In genomic region chr5:29972796-29973195, GRCm38 (mm10) we compare ENCODE assay signal across 29 mouse cellular contexts. TPM values are rescaled to one million over a fixed set of nuclear protein-coding genes. Genes with fewer than 3 reads are reported as not detected.
DNase-seq lines count a peak whose midpoint lies in the region; ATAC-seq and TF ChIP-seq lines count a peak whose summit lies in the region.
"Had no signal": no experiment of that assay in that cellular context is flagged by ENCODE, and none has a peak within 500 bp of the region (broad histone marks: within the 10 kb centered on the region; RNA-seq: fewer than 3 reads in every experiment).

No protein-coding gene starts in this region.

- peak; percentile 29 to 30; a peak in 2 of 4 replicates for TF ChIP-seq EP300 in MEL (IDR thresholded peaks at IDR 0.05; ENCODE audit: low read depth in 1 of 2, low read length in 2 of 2)

- peaks cover 0 to 31% of the 10 kb centered on the region in 2 experiments; a peak in 2 of 4 replicates for H3K36me3 ChIP-seq in MEL (ENCODE audit: control insufficient read depth in 1 of 2, insufficient read depth in 2 of 2, low read length in 2 of 2)
- no peaks in the 10 kb centered on the region for H3K36me3 ChIP-seq in splenic B cell, adult 2 months (ENCODE audit: control insufficient read depth, insufficient read depth, low read length, poor library complexity, severe bottlenecking)
- H3K36me3 ChIP-seq in kidney, embryonic 16.5 days (ENCODE audit: insufficient read depth, low read length): no peaks in the 10 kb centered on the region
- no peaks in the 10 kb centered on the region for H3K36me3 ChIP-seq in midbrain, postnatal 0 days (ENCODE audit: insufficient read depth, low read length)
- H3K36me3 ChIP-seq: embryonic facial prominence, embryonic 13.5 days; embryonic facial prominence, embryonic 15.5 days; forebrain, embryonic 10.5 days; forebrain, embryonic 12.5 days; G1E had no signal

- TF ChIP-seq POLR2A in MEL (IDR thresholded peaks at IDR 0.05; ENCODE audit: control insufficient read depth in 1 of 2, insufficient read depth in 1 of 2, low read depth in 1 of 2, low read length in 2 of 2, poor library complexity in 1 of 2): no peak

- H3K9ac ChIP-seq in MEL (ENCODE audit: control insufficient read depth, low read depth, low read length, poor library complexity, severe bottlenecking): peak overlapping the region; percentile 48
- no peak overlapping the region for H3K9ac ChIP-seq in kidney, embryonic 16.5 days (replicated peaks; ENCODE audit: low read length)
- no peak overlapping the region for H3K9ac ChIP-seq in midbrain, postnatal 0 days (replicated peaks; ENCODE audit: low read length, poor library complexity, severe bottlenecking)
- H3K9ac ChIP-seq: embryonic facial prominence, embryonic 13.5 days; embryonic facial prominence, embryonic 15.5 days; forebrain, embryonic 12.5 days had no signal

- H3K4me3 ChIP-seq in MEL (ENCODE audit: control insufficient read depth in 1 of 2, insufficient read depth in 1 of 2, low read depth in 2 of 2, low read length in 2 of 2): peak overlapping the region; percentile 24 to 31
- H3K4me3 ChIP-seq in kidney, embryonic 16.5 days (ENCODE audit: low read length): no peak overlapping the region
- no peak overlapping the region for H3K4me3 ChIP-seq in midbrain, postnatal 0 days (ENCODE audit: low read depth, low read length)
- H3K4me3 ChIP-seq: embryonic facial prominence, embryonic 13.5 days; embryonic facial prominence, embryonic 15.5 days; erythroblast, embryonic 14.5 days; forebrain, embryonic 10.5 days; forebrain, embryonic 12.5 days had no signal

- H3K27ac ChIP-seq in MEL (ENCODE audit: control insufficient read depth, low read depth, low read length): peak overlapping the region; percentile 92
- no peak overlapping the region for H3K27ac ChIP-seq in kidney, embryonic 16.5 days (ENCODE audit: low read length)
- H3K27ac ChIP-seq in midbrain, postnatal 0 days (ENCODE audit: low read depth, low read length): no peak overlapping the region
- H3K27ac ChIP-seq: embryonic facial prominence, embryonic 13.5 days; embryonic facial prominence, embryonic 15.5 days; forebrain, embryonic 10.5 days; forebrain, embryonic 12.5 days had no signal

- peak; percentile 59 for DNase-seq in A20 (ENCODE audit: low read depth, low spot score)
- DNase-seq in MEL (ENCODE audit: low read depth, low spot score): peak; percentile 74
- DNase-seq in splenic B cell, adult 2 months (ENCODE audit: low read depth, low spot score): peak; percentile 14
- no peak for DNase-seq in spleen, postnatal 4 days (ENCODE audit: low spot score in 2 of 2)
- DNase-seq in midbrain, postnatal 0 days (ENCODE audit: low spot score): no peak
- DNase-seq: adrenal gland, adult 2 months; adrenal gland, postnatal 10 days; adrenal gland, postnatal 25 days; cerebellum, adult 11 months; cerebellum, adult 18-20 months; cerebellum, adult 8-10 months; cerebellum, adult 9-11 months; cerebellum, postnatal 14 days; cerebellum, postnatal 36 days; embryo, embryonic 11 days had no signal

- no peak overlapping the region for H3K4me2 ChIP-seq in kidney, embryonic 16.5 days (replicated peaks; ENCODE audit: low read depth, low read length)
- no peak overlapping the region for H3K4me2 ChIP-seq in midbrain, postnatal 0 days (ENCODE audit: low read depth, low read length, poor library complexity, severe bottlenecking)
- H3K4me2 ChIP-seq: embryonic facial prominence, embryonic 13.5 days; embryonic facial prominence, embryonic 15.5 days; forebrain, embryonic 12.5 days had no signal

- H3K9me3 ChIP-seq in MEL (replicated peaks; ENCODE audit: insufficient read depth, low read length): no peaks in the 10 kb centered on the region
- no peaks in the 10 kb centered on the region for H3K9me3 ChIP-seq in kidney, embryonic 16.5 days (ENCODE audit: low read length)
- H3K9me3 ChIP-seq in midbrain, postnatal 0 days (ENCODE audit: low read length): no peaks in the 10 kb centered on the region
- H3K9me3 ChIP-seq: embryonic facial prominence, embryonic 13.5 days; embryonic facial prominence, embryonic 15.5 days; forebrain, embryonic 10.5 days; forebrain, embryonic 12.5 days; G1E had no signal

- TF ChIP-seq RAD21 in MEL (IDR thresholded peaks at IDR 0.05; ENCODE audit: low read depth, low read length): no peak

- H3K79me2 ChIP-seq in MEL (ENCODE audit: control insufficient read depth, insufficient read depth, low read length, poor library complexity): no peaks in the 10 kb centered on the region

- WGBS in kidney, embryonic 16.5 days: 85% methylated on average over 5 of the region's 5 CpGs
- 83% methylated on average over 5 of the region's 5 CpGs for WGBS in midbrain, postnatal 0 days

- peak; percentile 30; the same call in 1 of the 2 replicates for ATAC-seq in megakaryocyte, adult 5-6 weeks (ENCODE audit: poor library complexity, severe bottlenecking)
- no peak for ATAC-seq in monocyte, adult 5-6 weeks (replicated peaks; ENCODE audit: insufficient number of reproducible peaks, low FRiP score, low TSS enrichment, poor library complexity, severe bottlenecking)
- ATAC-seq in kidney, embryonic 16.5 days (ENCODE audit: low FRiP score, low TSS enrichment): no peak
- ATAC-seq in midbrain, postnatal 0 days (ENCODE audit: low FRiP score): no peak
- ATAC-seq: forebrain, embryonic 14.5 days; forebrain, embryonic 16.5 days had no signal

- H3K27me3 ChIP-seq in MEL (ENCODE audit: control insufficient read depth in 1 of 2, insufficient read depth in 2 of 2, low read length in 2 of 2): no peaks in the 10 kb centered on the region
- H3K27me3 ChIP-seq in splenic B cell, adult 2 months (ENCODE audit: control insufficient read depth, insufficient read depth, low read length, poor library complexity, severe bottlenecking): no peaks in the 10 kb centered on the region
- no peaks in the 10 kb centered on the region for H3K27me3 ChIP-seq in kidney, embryonic 16.5 days (ENCODE audit: insufficient read depth, low read length)
- H3K27me3 ChIP-seq in midbrain, postnatal 0 days (ENCODE audit: insufficient read depth, low read length): no peaks in the 10 kb centered on the region
- H3K27me3 ChIP-seq: embryonic facial prominence, embryonic 13.5 days; embryonic facial prominence, embryonic 15.5 days; forebrain, embryonic 12.5 days had no signal

- peaks cover 18 to 20% of the 10 kb centered on the region in 2 experiments for H3K4me1 ChIP-seq in MEL (ENCODE audit: control insufficient read depth in 1 of 2, insufficient read depth in 2 of 2, low read length in 2 of 2)
- no peaks in the 10 kb centered on the region for H3K4me1 ChIP-seq in kidney, embryonic 16.5 days (ENCODE audit: insufficient read depth, low read length)
- no peaks in the 10 kb centered on the region for H3K4me1 ChIP-seq in midbrain, postnatal 0 days (ENCODE audit: insufficient read depth, low read length)
- H3K4me1 ChIP-seq: embryonic facial prominence, embryonic 13.5 days; embryonic facial prominence, embryonic 15.5 days; forebrain, embryonic 10.5 days; forebrain, embryonic 12.5 days had no signal

- no peak for TF ChIP-seq CTCF in MEL (IDR thresholded peaks at IDR 0.05 in 2 of 3, conservative IDR thresholded peaks at IDR 0.05 in 1 of 3; ENCODE audit: control insufficient read depth in 1 of 3, insufficient read depth in 1 of 3, low read depth in 2 of 3, low read length in 3 of 3, poor library complexity in 1 of 3, severe bottlenecking in 1 of 3)
- no peak for TF ChIP-seq CTCF in midbrain, postnatal 0 days (IDR thresholded peaks at IDR 0.05)

TF ChIP-seq in MEL, 35 proteins besides CTCF, POLR2A, EP300 and RAD21:
- TF ChIP-seq GABPA (IDR thresholded peaks at IDR 0.05; ENCODE audit: low read depth, low read length) (no peak), POLR2AphosphoS5 (IDR thresholded peaks at IDR 0.05; ENCODE audit: borderline replicate concordance, low read depth, low read length) (no peak), TCF12 (IDR thresholded peaks at IDR 0.05; ENCODE audit: low read depth, low read length) (peak; percentile 8; the same call in 1 of the 2 replicates), MAX (IDR thresholded peaks at IDR 0.05; ENCODE audit: low read length) (no peak), NELFE (IDR thresholded peaks at IDR 0.05; ENCODE audit: low read depth, low read length) (peak; percentile 26; the same call in 1 of the 2 replicates), ETS1 (IDR thresholded peaks at IDR 0.05; ENCODE audit: low read depth, low read length) (peak; percentile 61)

RNA-seq across cellular contexts. Expression of gene Il6, which starts 40.1 kb away (rescaled TPM):
- total RNA-seq in MEL (2012; rRNA removed): not detected in 2 replicates
- polyA plus RNA-seq in MEL (2012; ENCODE audit: insufficient read depth in 1 of 2, insufficient read length in 2 of 2, low read depth in 1 of 2, low replicate concordance in 2 of 2, missing spikeins in 1 of 2): not detected
- total RNA-seq in megakaryocyte, adult 5-6 weeks (2015): 14.1 and 24.4 TPM in 2 replicates
- total RNA-seq in megakaryocyte, adult 5-6 weeks (2017): 9.5 and 11.1 TPM in 2 replicates
- total RNA-seq in monocyte, adult 5-6 weeks (2017): 8.9 to 152 TPM (median 122 TPM) in 3 replicates
- 0.19 and 0.32 TPM in 2 replicates for polyA plus RNA-seq in kidney, embryonic 16.5 days (2015; fragmentation: Nextera tagmentation; extraction: Ambion mirVana)
- 0.38 TPM in 1 of 2 replicates, not detected in the other for total RNA-seq in midbrain, postnatal 0 days (2014; rRNA removed)
- polyA plus RNA-seq in midbrain, postnatal 0 days (2015; fragmentation: Nextera tagmentation; extraction: Ambion mirVana): not detected in 2 replicates
- total RNA-seq: adrenal gland, adult 2 months; adrenal gland, postnatal 10 days; adrenal gland, postnatal 25 days; adrenal gland, postnatal 4 days had no signal
- polyA plus RNA-seq: adrenal gland, adult 2 months; brain, embryonic 14.5 days; embryonic facial prominence, embryonic 11.5 days; forebrain, embryonic 10.5 days; forebrain, embryonic 12.5 days; forebrain, embryonic 14.5 days; G1E had no signal

Comparison
In these comparisons a context has a peak if more than half of its experiments do, and no peak if none do; other contexts are left out.
1. DNase-seq: peak in A20 (single experiment), MEL (single experiment) and splenic B cell, adult 2 months (single experiment); none in spleen, postnatal 4 days (0 of 2) and midbrain, postnatal 0 days (single experiment).
2. H3K4me3 ChIP-seq: peak in MEL (2 of 2); none in kidney, embryonic 16.5 days (single experiment) and midbrain, postnatal 0 days (single experiment).